Mouse (Mus musculus): ENCODE measurements around the gene Cd320. TPM values are rescaled to one million over a fixed set of nuclear protein-coding genes. Genes with fewer than 3 reads are reported as not detected.
"Not testable (repeated sequence)": the region's sequence is repeated elsewhere in the genome, so short reads cannot be mapped to it uniquely, and the experiment has no call there.

Cd320 gene
- total RNA-seq, 1 experiment from 2014 or later, result 1.6 TPM

DNA sequence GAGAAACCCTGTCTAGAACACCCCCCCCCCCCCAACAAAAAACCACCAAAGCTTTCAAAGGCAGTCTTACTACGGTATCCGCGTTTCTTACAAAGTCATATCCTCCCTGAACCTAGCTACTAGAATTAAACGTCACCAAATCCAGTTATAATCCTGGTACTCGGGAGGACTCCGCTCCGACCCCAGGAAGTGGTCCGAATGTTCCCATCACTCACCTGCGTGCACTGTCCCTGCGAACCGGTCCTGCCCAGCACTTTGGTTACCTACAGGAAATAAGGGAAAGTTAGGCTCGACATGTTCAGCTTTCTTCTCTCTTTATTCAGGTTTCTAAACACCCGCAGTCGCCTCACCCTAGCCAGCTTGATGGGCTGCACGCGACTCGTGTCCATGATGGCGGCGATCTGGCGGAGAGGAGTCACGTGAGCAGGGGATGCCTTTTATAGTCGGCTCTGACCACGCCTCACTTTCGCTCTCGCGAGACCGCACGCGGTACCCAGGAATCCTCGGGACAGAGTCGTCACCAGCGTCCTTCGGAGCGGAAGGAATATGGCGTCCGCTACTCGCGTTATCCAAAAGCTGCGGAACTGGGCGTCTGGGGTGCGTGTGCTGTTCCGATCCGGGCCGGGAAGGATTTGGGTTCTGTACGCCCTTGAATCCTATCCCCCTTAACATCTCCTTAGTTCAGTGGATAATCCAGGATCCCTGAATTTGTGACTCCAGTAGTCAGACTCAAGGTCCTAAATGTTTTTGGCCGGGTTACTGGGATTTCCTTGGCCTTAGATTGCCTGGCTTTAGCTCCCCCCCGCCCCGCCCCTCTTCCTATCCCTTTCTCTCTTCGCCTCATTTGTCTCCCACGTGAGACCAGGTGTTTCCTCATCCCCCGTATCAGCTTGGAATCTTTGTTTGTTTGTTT, 18.6 kb upstream of the Cd320 start, which contains the start of the genes Rps28 and Ndufa7:
Rps28 (minus strand) TSS at position 479 of the 913 bp plus-strand sequence.
Ndufa7 (plus strand) TSS at position 489 of the 913 bp plus-strand sequence.
- peak; percentile 95 for ATAC-seq (ENCODE audit: extremely low read depth, insufficient number of reproducible peaks, low FRiP score, poor library complexity, severe bottlenecking)

DNA sequence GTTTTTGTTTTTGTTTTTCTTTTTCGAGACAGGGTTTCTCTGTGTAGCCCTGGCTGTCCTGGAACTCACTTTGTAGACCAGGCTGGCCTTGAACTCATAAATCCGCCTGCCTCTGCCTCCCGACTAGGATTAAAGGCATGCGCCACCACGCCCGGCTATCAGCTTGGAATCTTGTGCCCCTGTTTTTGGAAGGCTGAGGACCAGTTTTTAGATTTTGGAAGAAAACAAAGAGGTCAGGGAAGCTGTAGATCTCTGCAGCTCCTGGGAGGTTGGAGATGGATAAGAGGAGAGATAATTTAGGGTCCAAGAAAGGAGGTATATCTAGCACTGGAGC, 17.9 kb upstream of the Cd320 start:
- ATAC-seq (ENCODE audit: extremely low read depth, insufficient number of reproducible peaks, low FRiP score, poor library complexity, severe bottlenecking), result not testable (repeated sequence)

DNA sequence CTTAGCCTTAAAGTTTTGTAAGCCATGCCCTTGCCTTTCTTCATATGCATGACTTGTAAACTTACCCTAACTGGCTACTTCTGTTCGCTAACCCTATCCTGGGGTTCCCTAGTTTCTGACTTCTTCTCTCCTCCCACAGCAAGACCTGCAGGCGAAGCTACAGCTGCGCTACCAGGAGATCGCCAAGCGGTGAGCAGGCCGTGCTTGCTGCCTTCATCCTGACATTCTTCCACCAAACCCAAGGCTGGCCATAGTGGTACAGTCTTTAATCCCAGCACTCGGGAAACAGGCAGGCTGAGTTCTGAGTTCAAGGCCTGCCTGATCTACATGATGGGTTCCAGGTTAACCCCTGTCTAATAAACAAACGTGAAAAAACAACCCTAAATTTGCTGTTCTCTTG, 17.4 kb upstream of the Cd320 start:
- ATAC-seq (ENCODE audit: extremely low read depth, insufficient number of reproducible peaks, low FRiP score, poor library complexity, severe bottlenecking), result no peak

DNA sequence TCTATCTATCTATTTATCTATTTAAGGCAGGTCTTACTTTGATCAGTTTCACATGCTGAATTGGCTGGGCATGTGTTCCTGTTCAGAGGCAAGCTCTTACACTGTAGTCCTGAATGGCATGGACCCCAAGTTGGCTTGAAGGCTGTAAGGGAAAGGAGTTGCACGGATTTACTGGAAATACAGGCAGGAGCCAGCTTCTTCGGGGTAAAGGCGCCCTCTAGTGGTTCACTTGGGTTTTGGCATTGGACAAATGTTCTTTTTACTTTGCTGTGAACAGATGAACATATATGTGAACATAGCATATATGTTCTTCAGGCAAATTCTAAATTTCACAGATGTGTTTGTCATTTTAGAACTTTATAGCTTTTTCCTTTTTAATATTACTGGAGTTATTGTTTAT, 16.0 kb upstream of the Cd320 start:
- peak; percentile 43; the same call in 1 of the 2 replicates for ATAC-seq (ENCODE audit: extremely low read depth, insufficient number of reproducible peaks, low FRiP score, poor library complexity, severe bottlenecking)

DNA sequence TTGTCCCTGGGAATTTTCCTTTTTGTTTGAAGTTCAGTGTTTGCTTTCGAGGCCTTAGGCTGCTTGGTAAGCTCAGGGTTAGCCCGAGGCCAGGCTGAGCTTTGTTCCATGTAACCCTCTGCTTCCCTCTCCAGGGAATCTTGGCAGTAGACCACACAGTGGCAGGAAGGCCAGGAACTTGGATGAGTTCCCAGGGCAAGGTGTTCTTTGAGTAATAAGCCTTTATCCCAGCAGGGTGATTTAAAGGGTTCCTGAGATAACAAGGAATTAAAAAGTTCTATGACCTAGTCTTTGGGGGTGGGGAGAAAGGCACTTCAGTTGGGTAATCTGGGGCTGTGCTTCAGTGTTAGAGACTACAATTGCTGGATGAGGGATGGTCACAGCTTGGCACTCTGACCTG, 14.0 kb upstream of the Cd320 start:
- ATAC-seq (ENCODE audit: extremely low read depth, insufficient number of reproducible peaks, low FRiP score, poor library complexity, severe bottlenecking), result no peak

DNA sequence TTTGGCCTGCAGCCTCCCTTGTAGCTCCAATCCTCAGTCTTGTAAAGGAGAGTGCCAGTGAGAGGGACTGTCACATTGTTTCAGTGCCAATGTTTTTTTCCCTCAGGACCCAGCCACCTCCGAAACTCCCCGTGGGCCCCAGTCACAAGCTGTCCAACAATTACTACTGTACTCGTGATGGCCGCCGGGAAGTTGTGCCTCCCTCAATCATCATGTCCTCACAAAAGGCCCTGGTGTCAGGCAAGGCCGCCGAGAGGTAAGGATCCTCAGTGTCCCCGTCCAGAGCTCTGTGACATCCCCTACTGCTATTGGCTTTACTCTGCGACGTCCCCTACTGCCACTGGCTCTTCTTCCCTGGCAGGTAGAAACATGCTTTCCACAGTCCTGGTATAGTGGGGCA, 13.3 kb upstream of the Cd320 start:
- no peak for ATAC-seq (ENCODE audit: extremely low read depth, insufficient number of reproducible peaks, low FRiP score, poor library complexity, severe bottlenecking)

DNA sequence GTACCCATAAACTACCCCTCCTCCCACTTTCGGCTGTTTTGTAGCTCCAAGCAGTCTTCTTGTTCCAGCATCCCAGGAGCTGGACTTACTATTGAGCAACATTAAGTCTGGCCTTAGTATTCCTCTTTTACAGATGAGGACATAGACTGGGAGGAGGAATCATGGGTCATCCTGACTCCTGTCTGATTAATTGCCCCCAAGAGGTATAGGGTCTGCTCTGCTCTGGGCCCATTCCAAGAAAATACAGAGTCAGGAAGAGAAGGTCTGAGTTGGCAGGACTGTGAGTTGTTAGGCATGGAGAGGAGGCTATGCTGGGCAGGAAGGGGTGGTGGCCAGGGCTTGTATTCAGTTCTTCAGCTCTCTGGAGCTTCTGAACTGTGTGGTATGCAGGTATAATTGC, 1.3 kb downstream of the Cd320 start:
- ATAC-seq (ENCODE audit: extremely low read depth, insufficient number of reproducible peaks, low FRiP score, poor library complexity, severe bottlenecking), result no peak

DNA sequence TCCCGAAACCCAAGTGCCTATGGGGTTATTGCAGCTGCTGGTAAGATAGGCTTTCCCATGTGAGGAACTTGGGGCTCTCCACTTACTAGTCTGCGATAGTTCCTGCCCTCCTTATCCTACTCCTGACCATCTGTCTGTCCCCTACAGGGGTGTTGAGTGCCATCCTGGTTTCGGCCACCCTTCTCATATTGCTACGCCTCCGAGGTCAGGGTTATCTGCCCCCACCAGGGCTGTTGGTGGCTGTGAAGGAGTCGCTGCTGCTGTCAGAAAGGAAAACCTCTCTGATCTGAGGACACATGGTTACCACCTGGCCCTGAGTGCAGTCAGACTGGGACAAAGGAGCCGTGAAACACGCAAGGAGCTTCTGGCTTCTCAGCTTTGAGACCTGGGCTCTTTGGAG, 5.2 kb downstream of the Cd320 start:
- no peak for ATAC-seq (ENCODE audit: extremely low read depth, insufficient number of reproducible peaks, low FRiP score, poor library complexity, severe bottlenecking)

DNA sequence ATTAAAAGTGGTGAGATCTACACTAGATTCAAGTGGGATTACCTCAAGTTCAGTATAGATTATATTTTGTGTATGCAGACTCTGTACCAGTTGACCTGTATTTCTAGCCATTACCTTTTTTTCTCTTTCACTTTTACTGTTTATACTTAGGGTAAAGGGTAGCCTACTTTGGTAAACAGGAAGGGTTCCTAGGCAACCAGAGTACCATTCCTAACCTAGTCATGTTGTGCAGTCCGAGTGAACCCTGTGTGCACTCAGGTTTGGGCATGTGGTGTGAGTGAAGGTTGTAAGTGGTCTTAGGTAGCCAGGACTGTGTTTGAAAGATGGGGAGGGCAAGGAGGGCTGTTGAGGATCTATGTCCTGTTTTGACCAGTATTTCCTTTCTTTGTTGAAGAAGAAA, 8.4 kb downstream of the Cd320 start:
- no peak for ATAC-seq (ENCODE audit: extremely low read depth, insufficient number of reproducible peaks, low FRiP score, poor library complexity, severe bottlenecking)

DNA sequence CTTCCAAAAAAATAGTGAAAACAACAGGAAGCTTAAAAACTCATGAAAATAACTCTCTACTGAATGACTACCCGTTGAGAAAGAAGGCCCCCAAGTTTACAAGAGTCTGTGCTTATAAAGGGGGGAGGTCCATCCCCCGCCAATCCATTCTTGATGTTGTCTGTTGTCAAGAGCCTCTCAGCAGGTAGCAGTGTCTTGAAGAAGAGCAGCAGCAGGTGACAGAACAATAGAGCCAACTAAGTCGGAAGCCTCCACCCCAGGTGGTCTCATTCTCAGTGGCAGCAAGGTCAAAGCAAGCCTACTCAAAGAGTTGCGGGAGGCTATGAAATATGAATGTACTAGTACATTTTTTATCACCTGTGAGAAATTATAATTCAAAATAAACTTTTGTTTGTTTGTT, 14.9 kb downstream of the Cd320 start:
- no peak for ATAC-seq (ENCODE audit: extremely low read depth, insufficient number of reproducible peaks, low FRiP score, poor library complexity, severe bottlenecking)

DNA sequence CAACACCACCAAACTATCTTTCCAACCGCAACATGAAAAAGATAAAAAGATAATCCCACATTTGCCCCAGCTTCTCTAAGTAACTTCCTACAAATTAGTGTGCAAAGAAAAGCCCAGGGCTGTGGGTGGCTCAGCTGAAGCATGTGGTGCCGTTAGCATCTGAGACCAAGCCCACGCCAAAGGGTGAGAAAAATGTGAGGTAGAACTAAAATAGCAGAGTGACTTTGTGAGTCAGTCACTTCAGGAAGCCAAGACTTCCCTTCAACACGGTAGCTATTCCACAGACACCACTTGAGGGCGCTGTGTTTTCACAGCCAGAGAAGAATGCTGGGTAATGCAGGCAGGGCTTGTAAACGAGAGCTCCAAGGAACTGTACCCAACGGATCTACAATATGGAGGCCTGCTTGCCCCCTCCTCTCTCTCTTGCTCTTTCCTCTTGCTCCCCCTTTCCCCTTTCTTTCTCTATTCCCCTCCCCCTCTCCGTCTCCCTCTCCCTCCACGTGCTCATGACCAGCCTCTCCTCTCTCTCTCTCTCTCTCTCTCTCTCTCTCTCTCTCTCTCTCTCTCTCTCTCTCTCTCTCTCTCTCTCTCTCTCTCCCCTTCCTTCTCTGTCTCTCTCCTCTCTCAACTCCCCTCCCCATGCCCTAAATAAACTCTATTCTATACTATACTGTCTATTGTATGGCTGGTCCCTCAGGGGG, 22.6 kb downstream of the Cd320 start:
- ATAC-seq (ENCODE audit: extremely low read depth, insufficient number of reproducible peaks, low FRiP score, poor library complexity, severe bottlenecking), result peak; percentile 90

DNA sequence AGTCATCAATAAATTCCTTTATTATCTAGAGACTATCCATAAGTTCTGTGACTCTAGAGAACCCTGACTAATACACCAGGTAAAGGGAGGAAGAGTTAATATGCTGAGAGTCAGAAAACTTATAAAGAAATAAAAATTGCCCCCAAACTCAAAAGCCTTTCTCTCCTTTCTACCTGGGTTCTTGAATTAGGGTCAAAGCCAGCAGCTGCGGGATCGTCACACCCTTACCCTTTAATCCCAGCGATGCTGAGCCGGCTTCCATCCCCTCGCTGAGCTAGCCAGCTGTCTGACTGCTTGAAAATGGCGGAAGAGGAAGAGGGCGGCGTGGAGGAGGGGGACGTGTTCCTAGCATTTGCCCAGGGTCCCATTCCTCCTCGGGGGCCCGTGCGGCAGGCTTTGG, 30.6 kb downstream of the Cd320 start, which contains the start of gene Gm7029:
Gm7029 (plus strand) TSS at position 301 of the 400 bp plus-strand sequence.
- not testable (repeated sequence) for ATAC-seq (ENCODE audit: extremely low read depth, insufficient number of reproducible peaks, low FRiP score, poor library complexity, severe bottlenecking)

DNA sequence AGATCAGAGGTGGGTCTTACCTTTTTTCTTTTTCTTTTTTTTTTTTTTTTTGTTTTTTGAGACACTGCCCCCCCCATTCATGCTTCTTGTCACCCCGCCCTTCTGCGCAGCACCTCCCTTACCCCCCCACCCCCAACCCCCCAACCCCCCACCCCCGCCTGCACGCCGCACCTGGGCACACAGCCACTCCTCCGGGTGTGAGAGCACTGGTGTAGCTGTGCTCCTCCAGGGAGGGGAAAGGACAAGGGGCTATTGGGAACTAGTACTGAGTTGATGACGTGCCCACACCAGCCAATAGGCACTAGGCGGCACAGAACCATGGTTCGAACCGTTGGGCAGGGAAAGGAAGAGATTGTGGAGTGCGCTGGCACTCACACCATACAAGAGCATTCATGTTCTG, 31.5 kb downstream of the Cd320 start:
- no peak for ATAC-seq (ENCODE audit: extremely low read depth, insufficient number of reproducible peaks, low FRiP score, poor library complexity, severe bottlenecking)

DNA sequence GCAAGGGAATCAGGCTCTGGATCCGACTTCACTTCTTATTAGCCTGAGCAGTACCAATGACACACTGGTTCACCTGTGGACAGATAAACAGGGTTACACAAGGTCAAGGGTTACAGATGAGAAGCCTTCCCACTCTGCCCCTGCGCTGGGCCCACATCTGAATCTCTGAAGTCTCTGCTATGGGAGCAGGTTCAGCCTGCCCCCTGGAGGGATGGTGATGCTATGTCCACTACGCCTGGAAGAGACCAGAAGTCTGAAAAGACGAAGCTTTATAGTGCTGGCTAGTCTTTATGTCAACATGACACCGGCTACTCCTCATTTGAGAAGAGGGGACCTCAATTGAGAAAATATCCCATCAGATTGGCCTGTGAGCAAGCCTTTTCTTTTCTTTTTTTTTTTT, 32.9 kb downstream of the Cd320 start:
- ATAC-seq (ENCODE audit: extremely low read depth, insufficient number of reproducible peaks, low FRiP score, poor library complexity, severe bottlenecking), result not testable (repeated sequence)

DNA sequence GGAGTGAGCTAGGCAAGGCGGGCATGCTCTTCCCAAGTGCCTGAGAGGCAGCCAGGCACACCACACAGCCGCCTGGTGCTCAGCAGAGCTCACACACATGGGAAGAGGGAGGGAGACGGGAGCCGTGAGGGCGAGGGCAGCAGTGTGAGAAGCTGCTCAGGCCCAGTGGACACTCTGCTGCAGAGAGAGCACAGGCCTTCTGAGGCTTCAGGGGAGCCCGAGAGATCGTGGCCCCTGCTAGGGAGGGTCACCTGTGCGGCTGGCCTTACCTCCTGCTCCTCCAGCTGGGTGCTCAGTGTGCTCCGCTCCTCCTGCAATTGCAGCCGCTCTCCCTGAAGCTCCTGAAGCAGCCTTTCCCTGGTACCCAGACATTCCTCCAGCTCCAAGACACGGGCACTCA, 41.4 kb downstream of the Cd320 start:
- not testable (repeated sequence) for ATAC-seq (ENCODE audit: extremely low read depth, insufficient number of reproducible peaks, low FRiP score, poor library complexity, severe bottlenecking)

DNA sequence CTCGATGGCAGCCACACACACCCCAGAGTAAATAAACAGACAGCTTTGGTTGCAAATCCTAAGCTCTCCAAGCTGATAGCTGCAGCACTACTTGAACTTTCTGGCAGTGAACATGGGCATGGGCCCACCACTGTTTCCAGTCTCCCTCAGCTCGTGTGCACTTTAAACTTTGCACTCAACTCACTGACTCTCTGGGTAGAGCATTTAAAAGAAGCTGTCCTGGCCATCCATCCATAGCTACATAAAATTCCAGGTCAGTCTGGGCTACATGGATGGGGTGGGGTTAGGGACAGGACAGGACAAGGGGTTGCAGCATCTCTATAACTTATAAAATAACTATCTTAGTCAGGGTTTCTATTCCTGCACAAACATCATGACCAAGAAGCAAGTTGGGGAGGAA, 44.9 kb downstream of the Cd320 start:
- ATAC-seq (ENCODE audit: extremely low read depth, insufficient number of reproducible peaks, low FRiP score, poor library complexity, severe bottlenecking), result not testable (repeated sequence)

DNA sequence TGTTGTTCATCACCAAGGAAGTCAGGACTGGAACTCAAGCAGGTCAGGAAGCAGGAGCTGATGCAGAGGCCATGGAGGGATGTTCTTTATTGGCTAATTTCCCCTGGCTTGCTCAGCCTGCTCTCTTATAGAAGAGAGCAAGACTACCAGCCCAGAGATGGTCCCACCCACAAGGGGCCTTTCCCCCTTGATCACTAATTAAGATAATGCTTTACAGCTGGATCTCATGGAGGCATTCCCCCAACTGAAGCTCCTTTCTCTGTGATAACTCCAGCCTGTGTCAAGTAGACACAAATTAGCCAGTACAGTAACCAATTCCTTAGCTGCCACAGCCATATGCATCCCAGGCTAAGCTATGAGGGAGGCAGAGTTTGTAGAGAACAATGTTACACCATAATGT, 45.3 kb downstream of the Cd320 start:
- ATAC-seq (ENCODE audit: extremely low read depth, insufficient number of reproducible peaks, low FRiP score, poor library complexity, severe bottlenecking), result not testable (repeated sequence)

DNA sequence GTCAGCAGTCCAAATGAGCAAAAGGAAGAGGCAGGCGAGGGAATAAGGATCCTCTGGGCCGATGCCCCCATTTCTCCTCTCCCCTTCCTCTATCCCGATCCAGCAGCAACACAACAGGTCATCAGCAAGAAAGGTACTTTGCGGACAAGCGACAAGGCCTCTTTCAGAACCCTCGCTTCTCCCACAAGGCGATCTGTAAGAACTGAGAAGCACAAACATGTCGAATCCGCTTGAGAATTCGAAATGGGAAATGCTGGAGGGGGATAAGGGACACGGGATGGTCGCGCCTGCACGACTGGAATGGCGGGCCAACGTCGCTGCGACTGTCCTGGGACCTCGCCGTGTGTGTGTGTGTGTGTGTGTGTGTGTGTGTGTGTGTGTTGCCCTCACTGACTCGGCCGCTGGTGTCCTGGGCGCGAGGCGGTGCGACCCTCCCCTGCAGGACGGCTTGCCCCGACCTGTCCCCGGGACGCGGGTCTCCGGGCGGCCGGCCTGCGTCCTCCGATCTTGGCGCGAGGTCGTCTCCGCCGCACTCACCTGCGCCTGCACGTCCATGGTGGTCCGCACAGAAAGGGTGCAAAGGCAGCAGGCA, 47.1 kb downstream of the Cd320 start:
- not testable (repeated sequence) for ATAC-seq (ENCODE audit: extremely low read depth, insufficient number of reproducible peaks, low FRiP score, poor library complexity, severe bottlenecking)

DNA sequence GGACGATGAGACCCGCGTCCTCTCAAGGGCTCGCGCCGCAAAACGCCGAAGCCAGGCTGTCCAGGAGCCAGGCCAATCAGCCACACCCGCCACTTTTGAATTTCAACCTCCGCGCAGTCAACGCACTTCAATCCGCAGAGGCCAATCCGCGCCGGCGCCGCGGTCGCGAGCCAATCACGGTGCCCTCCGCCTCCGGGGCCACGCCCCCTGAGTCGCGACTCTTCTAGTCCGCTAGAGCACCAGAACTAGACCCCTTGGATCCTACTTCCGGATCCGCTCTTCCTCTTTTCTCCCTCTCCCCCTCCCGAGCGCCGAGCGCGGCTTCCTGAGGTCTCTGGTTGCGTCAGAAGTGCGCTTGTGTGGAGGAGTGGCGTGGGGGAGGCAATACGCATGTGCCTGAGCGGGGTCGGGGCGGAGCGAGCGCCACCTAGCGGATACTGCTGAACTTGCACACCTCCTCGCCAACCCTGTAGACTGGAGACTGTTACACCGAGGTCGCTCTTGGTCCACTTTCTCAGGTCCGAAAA, 47.7 kb downstream of the Cd320 start, which contains the start of gene Kifc1:
Kifc1 (minus strand) TSS at position 129 of the 527 bp plus-strand sequence.
- ATAC-seq (ENCODE audit: extremely low read depth, insufficient number of reproducible peaks, low FRiP score, poor library complexity, severe bottlenecking), result peak; percentile 98

Data from neutrophil, adult 5-6 weeks (primary cell).